Mouse (Mus musculus) lung, embryonic 16.5 days (tissue): Measurements from ENCODE around the gene Rhbg. TPM values are rescaled to one million over a fixed set of nuclear protein-coding genes. Genes with fewer than 3 reads are reported as not detected.
"Not testable (repeated sequence)": the region's sequence is repeated elsewhere in the genome, so short reads cannot be mapped to it uniquely, and the experiment has no call there.

Source experiments
- ATAC-seq: fragments of 200-750 bp; cut with Nextera tagmentation; 2 replicates; pipeline ENCODE4 v1.8.0; 2017; ENCODE audit warnings: low read depth, mild to moderate bottlenecking, moderate library complexity
- H3K27ac ChIP-seq: fragments of 300-500 bp; sonication (generic); 2 replicates; pipeline ENCODE4 v1.5.1; 2014; ENCODE audit warnings: mild to moderate bottlenecking, control low read depth, low read length
- H3K27me3 ChIP-seq: fragments of 300-500 bp; sonication (generic); 2 replicates; pipeline ENCODE4 v1.6.1; 2014; ENCODE audit warnings: low read depth, low read length, mixed read lengths; ENCODE audit not compliant: control insufficient read depth, insufficient read depth
- H3K36me3 ChIP-seq: fragments of 300-500 bp; sonication (generic); 2 replicates; pipeline ENCODE4 v1.6.1; 2014; ENCODE audit warnings: low read length; ENCODE audit not compliant: control insufficient read depth, insufficient read depth
- H3K4me1 ChIP-seq: fragments of 300-500 bp; sonication (generic); replicated peaks from 2 replicates; pipeline ENCODE4 v1.6.1; 2014; ENCODE audit warnings: low read length, mixed read lengths; ENCODE audit not compliant: control insufficient read depth, insufficient read depth
- H3K4me2 ChIP-seq: fragments of 300-500 bp; sonication (generic); 2 replicates; pipeline ENCODE4 v1.6.1; 2014; ENCODE audit warnings: low read depth, low read length, control low read depth
- H3K4me3 ChIP-seq: fragments of 300-500 bp; sonication (generic); 2 replicates; pipeline ENCODE4 v1.5.1; 2014; ENCODE audit warnings: mild to moderate bottlenecking, low read length, control low read depth
- H3K9ac ChIP-seq: fragments of 300-500 bp; sonication (generic); 2 replicates; pipeline ENCODE4 v1.6.1; 2014; ENCODE audit warnings: low read length, control low read depth
- H3K9me3 ChIP-seq: fragments of 300-500 bp; sonication (generic); 2 replicates; pipeline ENCODE4 v1.6.1; 2016; ENCODE audit warnings: low read length; ENCODE audit not compliant: control insufficient read depth
- WGBS: fragments of 180-500 bp; shearing (Covaris S2); extraction: QIAGEN DNeasy Blood & Tissue Kit; methylation state at CpG from one replicate; pipeline ENCODE4 v1.1.7; 2014; 5-methylcytosine and 5-hydroxymethylcytosine counted together
- polyA plus RNA-seq: library from polyadenylated mRNA; unstranded; fragments of >200 nt; fragmentation: Nextera tagmentation; extraction: Ambion mirVana; gene quantifications from 2 replicates; pipeline ENCODE4 v1.2.1, GENCODE M21; 2015

Gene Rhbg
- polyA plus RNA-seq: 0.69 and 1.0 TPM in 2 replicates

DNA sequence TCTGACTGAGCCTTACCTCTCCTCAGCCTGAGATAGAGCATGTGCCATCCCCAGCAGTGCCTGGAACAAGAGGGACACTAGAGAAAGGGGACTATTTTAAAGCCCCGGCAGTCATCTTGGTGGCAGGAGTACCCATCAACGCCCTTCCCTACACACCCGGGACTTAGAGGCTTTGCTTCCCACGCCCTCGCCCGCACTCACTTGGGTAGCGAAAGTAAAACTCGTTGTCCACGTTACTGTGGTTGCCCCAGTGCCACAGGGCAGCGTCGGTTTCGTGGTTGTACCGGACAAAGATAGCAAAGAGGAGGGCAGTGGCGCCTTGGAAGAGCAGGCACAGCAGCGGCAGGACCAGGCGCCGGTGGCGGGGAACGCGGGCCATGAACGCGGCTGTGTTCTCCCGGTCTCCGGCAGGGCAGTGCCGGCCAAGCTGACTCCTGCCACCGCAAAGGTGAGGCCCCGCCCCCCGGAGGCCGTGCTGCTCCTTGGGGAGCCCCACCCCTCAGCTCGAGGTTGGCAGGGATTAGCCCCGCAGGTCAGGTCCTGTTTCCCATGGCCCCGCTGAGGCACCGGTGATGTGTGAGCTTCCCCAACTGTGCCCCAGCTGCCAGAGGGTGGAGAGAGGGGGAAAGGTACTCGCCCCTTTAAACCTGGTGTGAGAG lies at the start of gene Rhbg:
Gene Rhbg, minus strand, starts transcription at position 442 of the 659 bp plus-strand sequence.
- Histone ChIP-seq H3K9me3 (no peaks in the 10 kb centered on the region), H3K9ac (peak within 1 kb of the TSS; percentile 48), H3K36me3 (no peaks in the 10 kb centered on the region), H3K4me3 (peak within 1 kb of the TSS; percentile 47), H3K4me2 (peak within 1 kb of the TSS; percentile 52), H3K4me1 (peaks cover 8% of the 10 kb centered on the region; the same call in 1 of the 2 replicates), H3K27me3 (peaks cover 29% of the 10 kb centered on the region), H3K27ac (no peak within 1 kb of the TSS)
- WGBS: 2% methylated on average over 34 of the region's 34 CpGs
- ATAC-seq: peak; percentile 65

DNA sequence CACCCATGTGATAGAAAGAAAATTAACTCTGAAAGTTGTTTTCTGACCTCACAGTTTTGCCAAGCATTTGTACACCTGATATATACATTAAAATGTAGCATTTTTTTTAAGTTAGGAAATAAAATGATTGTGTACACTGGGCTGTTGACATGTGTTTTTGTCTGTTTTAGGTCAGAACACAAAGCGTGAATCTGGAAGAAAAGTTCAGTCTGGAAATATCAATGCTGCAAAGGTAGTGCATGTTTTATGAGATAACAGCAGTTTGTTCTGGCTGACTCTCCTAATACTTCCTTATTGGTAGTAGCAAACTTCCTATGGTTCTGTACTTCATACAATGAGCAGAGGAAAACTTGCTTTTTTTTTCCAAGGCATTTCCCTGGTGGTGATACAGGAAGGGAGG lies 44.7 kb upstream of the Rhbg start:
- 78% methylated on average over 1 of the region's 1 CpGs for WGBS
- no peak for ATAC-seq
- peaks cover 42% of the 10 kb centered on the region for H3K36me3 ChIP-seq
- no peaks in the 10 kb centered on the region for H3K9me3 ChIP-seq
- H3K27ac ChIP-seq: no peak overlapping the region
- H3K9ac ChIP-seq: no peak overlapping the region
- no peak overlapping the region for H3K4me2 ChIP-seq
- H3K27me3 ChIP-seq: no peaks in the 10 kb centered on the region
- H3K4me3 ChIP-seq: no peak overlapping the region
- H3K4me1 ChIP-seq: peaks cover 10% of the 10 kb centered on the region

DNA sequence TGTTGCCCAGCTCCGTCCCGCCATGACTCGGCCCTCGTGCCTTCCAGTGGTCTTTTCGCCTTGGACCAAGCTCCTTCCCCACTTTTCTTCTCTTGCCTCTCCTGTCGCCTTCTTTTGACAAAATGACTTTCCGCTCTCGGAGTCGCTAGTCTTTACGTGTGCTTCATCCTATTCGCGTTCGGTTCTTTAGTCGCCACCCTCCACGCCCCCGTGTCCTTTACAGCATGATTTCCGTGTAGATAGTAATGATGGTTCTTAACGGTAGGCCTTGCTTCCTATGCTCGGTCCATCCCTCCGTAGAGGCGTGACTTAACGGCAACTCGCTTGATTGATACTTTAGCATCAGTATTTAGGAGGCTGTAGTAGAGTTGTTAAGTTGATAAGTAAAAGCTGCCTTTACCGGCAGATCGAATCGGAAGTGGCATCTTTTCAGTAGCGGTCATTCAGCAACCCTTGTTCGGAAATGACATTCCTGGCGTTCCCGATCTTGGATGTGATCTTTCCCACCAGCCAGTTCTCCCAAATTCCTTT lies 42.9 kb upstream of the Rhbg start:
- Histone ChIP-seq H3K4me1 (peaks cover 10% of the 10 kb centered on the region), H3K27ac (peak overlapping the region; percentile 96), H3K9ac (peak overlapping the region; percentile 92), H3K27me3 (no peaks in the 10 kb centered on the region), H3K4me3 (peak overlapping the region; percentile 94), H3K36me3 (peaks cover 27% of the 10 kb centered on the region), H3K9me3 (no peaks in the 10 kb centered on the region), H3K4me2 (peak overlapping the region; percentile 74)
- no peak for ATAC-seq
- under 1% methylated on average over 30 of the region's 30 CpGs for WGBS

DNA sequence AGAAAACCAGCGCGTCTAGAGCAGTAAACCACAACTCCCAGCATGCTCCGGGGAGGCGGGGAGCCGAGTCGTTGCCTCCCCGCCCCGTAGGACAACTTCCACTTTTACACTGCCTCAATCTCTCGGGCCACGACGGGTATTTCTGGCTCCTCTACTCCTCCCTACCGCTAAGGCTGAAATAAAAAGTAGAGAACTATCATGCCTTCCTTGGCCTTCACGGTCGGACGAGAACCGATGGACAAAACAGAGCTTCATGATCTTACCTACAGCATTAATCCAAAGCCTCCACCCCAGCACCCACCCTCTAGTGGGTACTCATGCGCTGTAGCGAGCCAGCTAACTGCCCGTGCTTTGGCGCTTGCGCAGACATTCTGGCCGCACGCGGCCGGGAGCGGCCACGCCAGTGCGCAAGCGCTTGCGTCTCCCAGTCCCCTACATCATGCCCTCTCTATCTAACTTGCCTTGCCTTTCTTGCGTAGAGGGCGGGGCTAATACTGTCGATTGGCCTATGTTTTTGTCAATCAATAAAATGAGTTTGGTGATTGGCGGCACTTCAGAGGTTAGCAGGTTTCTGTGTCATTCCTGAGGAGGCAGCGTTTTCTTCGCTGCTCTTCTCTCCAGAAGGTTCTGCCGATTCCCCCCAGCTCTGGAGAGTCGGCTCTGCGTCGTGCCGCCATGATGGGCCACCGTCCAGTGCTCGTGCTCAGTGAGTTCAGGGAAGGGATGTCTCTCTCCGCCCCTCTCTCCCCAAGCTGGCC lies 42.2 kb upstream of the Rhbg start, which contains the start of the genes Tsacc and Cct3:
Gene Tsacc, minus strand, starts transcription at position 439 of the 758 bp plus-strand sequence.
Gene Cct3, plus strand, starts transcription at position 556 of the 758 bp plus-strand sequence.
- Histone ChIP-seq H3K4me1 (peaks cover 10% of the 10 kb centered on the region), H3K27ac (peak within 1 kb of the TSS; percentile 96), H3K4me3 (peak within 1 kb of the TSS; percentile 94), H3K9ac (peak within 1 kb of the TSS; percentile 92), H3K36me3 (peaks cover 21% of the 10 kb centered on the region), H3K9me3 (no peaks in the 10 kb centered on the region), H3K4me2 (peak within 1 kb of the TSS; percentile 81), H3K27me3 (no peaks in the 10 kb centered on the region)
- ATAC-seq: peak; percentile 99
- WGBS: under 1% methylated on average over 44 of the region's 44 CpGs

DNA sequence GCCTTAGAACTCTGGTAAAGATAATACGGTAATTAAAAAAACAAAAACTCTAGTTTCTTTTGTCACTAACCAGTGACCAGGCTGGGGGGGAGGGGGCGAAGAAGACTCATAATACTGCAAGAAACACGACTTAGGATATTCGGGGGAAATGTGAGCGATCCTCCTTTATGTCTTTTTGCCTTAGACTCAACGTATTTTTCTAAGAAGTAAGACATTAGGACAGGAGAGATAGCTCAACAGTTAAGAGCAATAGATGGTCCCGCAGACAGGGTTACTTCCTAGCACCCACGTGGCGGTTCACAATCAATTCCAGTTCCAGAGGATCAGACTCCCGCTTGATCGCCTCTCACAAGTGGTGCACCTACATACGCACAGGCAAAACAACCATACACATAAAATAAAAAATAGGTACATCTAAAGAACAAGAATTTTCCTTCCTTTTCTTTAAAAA lies 41.6 kb upstream of the Rhbg start:
- Histone ChIP-seq H3K4me2 (peak overlapping the region; percentile 81), H3K4me1 (peaks cover 10% of the 10 kb centered on the region), H3K36me3 (peaks cover 15% of the 10 kb centered on the region), H3K9ac (peak overlapping the region; percentile 83), H3K9me3 (no peaks in the 10 kb centered on the region), H3K27me3 (no peaks in the 10 kb centered on the region), H3K27ac (peak overlapping the region; percentile 96), H3K4me3 (peak overlapping the region; percentile 94)
- WGBS: under 1% methylated on average over 12 of the region's 12 CpGs
- 0 out of 2 replicates have a peak, but pooled peaks have one; percentile 11 for ATAC-seq

DNA sequence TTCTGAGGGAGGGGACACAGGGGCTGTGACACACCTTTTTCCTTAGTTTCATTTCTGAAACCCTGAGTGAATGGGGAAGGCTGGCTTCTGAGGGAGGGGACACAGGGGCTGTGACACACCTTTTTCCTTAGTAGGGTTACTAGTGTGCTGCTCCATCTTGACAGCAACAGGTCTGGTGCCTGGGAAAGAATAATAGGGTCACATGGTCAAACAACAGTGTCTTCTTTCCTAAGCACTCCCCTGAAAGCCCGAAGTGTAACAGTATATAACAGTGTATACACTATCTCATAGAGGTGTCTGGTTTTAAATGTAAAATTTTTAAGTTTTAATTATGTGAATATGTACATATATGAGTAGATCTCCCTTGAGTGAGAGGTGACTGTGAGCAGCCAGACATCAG lies 40.8 kb upstream of the Rhbg start:
- H3K4me3 ChIP-seq, H3K27ac ChIP-seq, ATAC-seq, H3K27me3 ChIP-seq, H3K9me3 ChIP-seq, H3K36me3 ChIP-seq: not testable (repeated sequence)
- Histone ChIP-seq H3K4me2 (peak overlapping the region; percentile 81), H3K4me1 (peaks cover 10% of the 10 kb centered on the region), H3K9ac (peak overlapping the region; percentile 55)
- WGBS: 48% methylated on average over 1 of the region's 1 CpGs

DNA sequence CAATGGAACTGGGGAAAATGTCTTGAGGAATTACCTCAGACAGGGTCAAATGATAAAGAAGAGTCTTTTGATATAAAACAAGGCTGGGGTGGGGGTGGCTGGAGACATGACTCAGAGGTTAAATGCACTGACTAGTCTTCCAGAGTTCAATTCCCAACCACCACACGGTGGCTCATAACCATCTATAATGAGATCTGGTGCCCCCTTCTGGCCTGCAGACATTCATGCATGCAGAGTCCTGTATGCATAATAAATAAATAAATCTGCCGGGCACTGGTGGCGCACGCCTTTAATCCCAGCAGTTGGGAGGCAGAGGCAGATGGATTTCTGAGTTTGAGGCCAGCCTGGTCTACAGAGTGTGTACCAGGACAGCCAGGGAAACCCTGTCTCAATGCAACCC lies 37.5 kb upstream of the Rhbg start:
- Histone ChIP-seq H3K4me1 (peaks cover 2% of the 10 kb centered on the region), H3K9ac (no peak overlapping the region), H3K9me3 (no peaks in the 10 kb centered on the region), H3K36me3 (no peaks in the 10 kb centered on the region), H3K4me2 (no peak overlapping the region), H3K27ac (no peak overlapping the region), H3K27me3 (no peaks in the 10 kb centered on the region), H3K4me3 (no peak overlapping the region)
- 51% methylated on average over 4 of the region's 4 CpGs for WGBS
- ATAC-seq: no peak

DNA sequence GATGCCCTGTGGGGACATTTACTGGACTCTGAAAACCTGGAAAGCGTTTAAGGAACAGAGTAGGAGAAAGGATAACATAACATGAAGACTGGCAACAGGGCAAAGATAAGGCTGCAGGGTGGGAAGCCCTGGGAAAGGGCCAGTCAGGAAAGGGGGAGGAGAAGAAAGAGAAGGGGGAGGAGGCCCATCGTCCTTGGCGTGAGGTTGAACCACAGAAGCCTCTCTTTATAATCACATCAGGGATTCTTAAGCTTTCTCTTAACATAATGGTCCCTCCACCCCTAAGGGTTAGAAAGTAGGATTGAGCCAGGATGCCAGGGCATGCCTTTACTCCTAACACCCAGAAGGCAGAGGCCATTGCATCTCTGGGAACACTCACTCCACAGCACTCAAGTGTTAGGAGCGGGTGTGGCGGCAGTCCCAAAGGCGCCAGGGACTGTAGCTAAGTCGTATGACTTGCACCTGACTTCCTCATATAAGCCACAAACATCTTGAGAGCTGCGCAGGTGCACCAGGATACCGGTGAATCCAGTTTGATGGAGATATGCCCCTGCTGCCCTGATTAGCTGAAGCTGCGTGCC lies 33.7 kb upstream of the Rhbg start:
- H3K9ac ChIP-seq, H3K27me3 ChIP-seq, H3K36me3 ChIP-seq, H3K4me2 ChIP-seq, H3K4me3 ChIP-seq, H3K9me3 ChIP-seq, H3K4me1 ChIP-seq: not testable (repeated sequence)
- peak; percentile 72 for ATAC-seq
- 57% methylated on average over 8 of the region's 10 CpGs for WGBS
- peak overlapping the region; percentile 74 for H3K27ac ChIP-seq

DNA sequence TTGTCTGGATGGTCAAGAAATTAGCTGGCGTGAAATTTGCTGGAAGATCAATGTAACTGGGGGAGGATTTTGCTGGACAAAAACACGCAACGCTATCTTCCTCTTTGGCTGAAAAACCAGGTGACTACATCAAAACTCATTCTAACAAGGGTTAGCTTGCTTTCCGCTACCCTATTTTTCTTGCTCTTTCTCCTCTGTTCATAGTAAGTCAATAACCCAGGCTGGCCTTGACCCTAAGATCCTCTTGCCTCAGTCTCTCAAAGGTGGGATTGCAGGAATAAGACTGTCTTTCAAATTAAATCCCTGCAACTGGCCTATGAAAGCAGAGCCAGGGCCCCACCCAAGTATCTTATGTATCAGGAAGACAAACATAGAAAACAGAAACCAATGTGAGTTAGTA lies 32.6 kb upstream of the Rhbg start, which contains the start of gene Gm38392:
Gene Gm38392, minus strand, starts transcription at position 101 of the 400 bp plus-strand sequence.
- Histone ChIP-seq H3K4me3 (no peak within 1 kb of the TSS), H3K4me2 (no peak within 1 kb of the TSS), H3K4me1 (no peaks in the 10 kb centered on the region), H3K36me3 (peaks cover 2% of the 10 kb centered on the region; the same call in 1 of the 2 replicates), H3K9ac (no peak within 1 kb of the TSS), H3K9me3 (no peaks in the 10 kb centered on the region), H3K27me3 (no peaks in the 10 kb centered on the region), H3K27ac (peak within 1 kb of the TSS; percentile 74)
- no peak for ATAC-seq
- WGBS: 95% methylated on average over 4 of the region's 4 CpGs
